Mouse (Mus musculus): ENCODE measurements at regions not wholly inside any gene's neighbourhood (a gene's known extent, or its start where the extent isn't known, plus 50 kb on each side); places are given as distances from the start of the nearest gene placed in this dataset.

- TF ChIP-seq CTCF (IDR thresholded peaks at IDR 0.05; ENCODE audit: low read depth, low read length) = no peak
- no peak for TF ChIP-seq POLR2A (IDR thresholded peaks at IDR 0.05; ENCODE audit: insufficient read depth, low read length)
Observed at GRCm38 (mm10) chr9:73244177-73244576, 131.0 kb downstream of the Rsl24d1 start.

All from ES-Bruce4 (cell line).